8 mouse cellular contexts compared by ENCODE assay signal in genomic region chr6:115993463-115994145, GRCm38 (mm10). TPM values are rescaled to one million over a fixed set of nuclear protein-coding genes. Genes with fewer than 3 reads are reported as not detected.
DNase-seq lines count a peak whose midpoint lies in the region; ATAC-seq and TF ChIP-seq lines count a peak whose summit lies in the region.

No protein-coding gene starts in this region.

- 0 out of 2 replicates have a peak overlapping the region, but pooled peaks have one; percentile 13 for H3K27ac ChIP-seq in forebrain, embryonic 15.5 days (replicated peaks)
- no peak overlapping the region for H3K27ac ChIP-seq in liver, embryonic 13.5 days
- no peak overlapping the region for H3K27ac ChIP-seq in small intestine, adult 2 months (ENCODE audit: insufficient read depth, low read depth, low read length)

- H3K36me3 ChIP-seq in forebrain, embryonic 15.5 days = no peaks in the 10 kb centered on the region
- H3K36me3 ChIP-seq in liver, embryonic 13.5 days = no peaks in the 10 kb centered on the region
- H3K36me3 ChIP-seq in small intestine, adult 2 months (ENCODE audit: control insufficient read depth, insufficient read depth, low read length) = no peaks in the 10 kb centered on the region

- TF ChIP-seq CTCF in small intestine, adult 2 months (IDR thresholded peaks at IDR 0.05; ENCODE audit: extremely low read depth, insufficient read length, insufficient replicate concordance, low read depth, low read length) = no peak

- TF ChIP-seq POLR2A in small intestine, adult 2 months (IDR thresholded peaks at IDR 0.05; ENCODE audit: low read depth, low read length) = no peak

- peak; percentile 39 for ATAC-seq in forebrain, embryonic 15.5 days (replicated peaks)
- ATAC-seq in liver, embryonic 13.5 days (ENCODE audit: low read depth) = no peak

- peak overlapping the region; percentile 60 for H3K4me3 ChIP-seq in forebrain, embryonic 15.5 days
- peak overlapping the region; percentile 65 for H3K4me3 ChIP-seq in liver, embryonic 13.5 days (replicated peaks)
- peak overlapping the region; percentile 83 for H3K4me3 ChIP-seq in small intestine, adult 2 months (ENCODE audit: low read depth, low read length)

- H3K4me2 ChIP-seq in forebrain, embryonic 15.5 days (replicated peaks) = peak overlapping the region; percentile 67
- H3K4me2 ChIP-seq in liver, embryonic 13.5 days = peak overlapping the region; percentile 87

- peak overlapping the region; percentile 45 for H3K9ac ChIP-seq in forebrain, embryonic 15.5 days (replicated peaks)
- H3K9ac ChIP-seq in liver, embryonic 13.5 days = peak overlapping the region; percentile 62

- H3K9me3 ChIP-seq in forebrain, embryonic 15.5 days = no peaks in the 10 kb centered on the region
- H3K9me3 ChIP-seq in liver, embryonic 13.5 days (replicated peaks) = no peaks in the 10 kb centered on the region

- H3K4me1 ChIP-seq in forebrain, embryonic 15.5 days = peaks cover 21% of the 10 kb centered on the region
- H3K4me1 ChIP-seq in liver, embryonic 13.5 days (replicated peaks) = peaks cover 49% of the 10 kb centered on the region
- H3K4me1 ChIP-seq in small intestine, adult 2 months (ENCODE audit: control insufficient read depth, insufficient read depth, insufficient read length, low read length) = peaks cover 24% of the 10 kb centered on the region

- peak; percentile 53 for DNase-seq in kidney, postnatal 10 days
- DNase-seq in kidney, adult 18-20 months = no peak
- peak; percentile 61 for DNase-seq in adrenal gland, postnatal 10 days
- DNase-seq in liver, embryonic 13.5 days = no peak
- no peak for DNase-seq in gastrocnemius, postnatal 10 days
- no peak for DNase-seq in urinary bladder, postnatal 10 days (ENCODE audit: low spot score)

- WGBS in forebrain, embryonic 15.5 days = 2% methylated on average over 86 of the region's 86 CpGs
- WGBS in liver, embryonic 13.5 days (ENCODE audit: insufficient replicate concordance) = 1% methylated on average over 86 of the region's 86 CpGs
- under 1% methylated on average over 86 of the region's 86 CpGs for WGBS in small intestine, adult 2 months

- peaks cover 23% of the 10 kb centered on the region for H3K27me3 ChIP-seq in forebrain, embryonic 15.5 days
- H3K27me3 ChIP-seq in liver, embryonic 13.5 days = peaks cover 63% of the 10 kb centered on the region
- peaks cover 19% of the 10 kb centered on the region for H3K27me3 ChIP-seq in small intestine, adult 2 months (ENCODE audit: control insufficient read depth, insufficient read depth, low read length)

RNA-seq across cellular contexts. Expression of gene Plxnd1, which starts 1.2 kb away (rescaled TPM):
- 100 to 1,000 TPM; 155 to 215 TPM for total RNA-seq in adrenal gland, postnatal 10 days (2021)
- 13.5 and 21.4 TPM in 2 replicates for polyA plus RNA-seq in forebrain, embryonic 15.5 days (2015; fragmentation: Nextera tagmentation; extraction: Ambion mirVana)
- polyA plus RNA-seq in liver, embryonic 13.5 days (2015; fragmentation: Nextera tagmentation; extraction: Ambion mirVana) = 6.7 and 6.8 TPM in 2 replicates
- polyA plus RNA-seq in small intestine, adult 2 months (2012; rRNA removed) = 26.2 TPM in 2 replicates
- total RNA-seq in gastrocnemius, postnatal 10 days (2021) = 100 to 1,000 TPM in 1 of 2 experiments, 10 to 100 TPM in 1; 90.1 to 127 TPM

RNA-seq across cellular contexts. Expression of gene H1foo, which starts 48.9 kb away (rescaled TPM):
- not detected for total RNA-seq in adrenal gland, postnatal 10 days (2021)
- polyA plus RNA-seq in forebrain, embryonic 15.5 days (2015; fragmentation: Nextera tagmentation; extraction: Ambion mirVana) = not detected in 2 replicates
- not detected in 2 replicates for polyA plus RNA-seq in liver, embryonic 13.5 days (2015; fragmentation: Nextera tagmentation; extraction: Ambion mirVana)
- polyA plus RNA-seq in small intestine, adult 2 months (2012; rRNA removed) = not detected in 2 replicates
- not detected for total RNA-seq in gastrocnemius, postnatal 10 days (2021)

Comparison
In these comparisons a context has a peak if more than half of its experiments do, and no peak if none do; other contexts are left out.
1. DNase-seq: peak in kidney, postnatal 10 days (single experiment) and adrenal gland, postnatal 10 days (single experiment); none in kidney, adult 18-20 months (single experiment), liver, embryonic 13.5 days (single experiment), gastrocnemius, postnatal 10 days (single experiment) and urinary bladder, postnatal 10 days (single experiment).
2. Peak in every context shown above with its lines, with median percentiles within 50 percentile points of each other: H3K4me3 ChIP-seq.